In the genomic region with DNA sequence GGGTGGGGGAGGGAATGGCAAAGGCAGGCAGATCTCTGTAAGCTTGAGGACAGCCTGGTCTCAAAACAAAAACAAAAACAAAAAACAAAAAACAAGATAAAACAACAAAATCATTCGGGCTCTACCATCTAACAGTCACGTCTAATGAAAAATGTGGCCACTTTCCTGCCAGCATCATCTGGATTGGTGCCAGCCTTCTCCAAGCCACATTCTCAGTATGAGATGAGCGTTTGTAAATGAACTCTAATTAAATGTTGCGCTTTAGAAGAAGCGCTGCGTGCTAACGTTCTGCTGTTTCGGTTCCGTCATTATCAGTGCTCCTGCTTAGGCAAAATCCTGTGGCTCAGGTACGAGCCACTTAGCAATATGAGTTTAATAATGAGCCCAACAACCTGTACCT, we compare ENCODE assay signal across 15 mouse cellular contexts. TPM values are rescaled to one million over a fixed set of nuclear protein-coding genes. Genes with fewer than 3 reads are reported as not detected.
A peak's percentile ranks its signal among the peaks of the same experiment; 100 is the strongest.
DNase-seq lines count a peak whose midpoint lies in the region; ATAC-seq lines count a peak whose summit lies in the region.
"Had no signal": no experiment of that assay in that cellular context is flagged by ENCODE, and none has a peak within 500 bp of the region (broad histone marks: within the 10 kb centered on the region; RNA-seq: fewer than 3 reads in every experiment).

No protein-coding gene starts in this region.

- H3K27ac ChIP-seq in hindbrain, embryonic 14.5 days, result no peak overlapping the region
- H3K27ac ChIP-seq in hindbrain, embryonic 12.5 days, result no peak overlapping the region
- no peak overlapping the region; the same call in 1 of the 2 replicates for H3K27ac ChIP-seq in neural tube, embryonic 15.5 days (replicated peaks)
- H3K27ac ChIP-seq: embryonic facial prominence, embryonic 10.5 days had no signal

- no peaks in the 10 kb centered on the region for H3K4me1 ChIP-seq in hindbrain, embryonic 14.5 days (replicated peaks; ENCODE audit: control insufficient read depth, insufficient read depth, low read length)
- no peaks in the 10 kb centered on the region; the same call in 1 of the 2 replicates for H3K4me1 ChIP-seq in hindbrain, embryonic 12.5 days
- no peaks in the 10 kb centered on the region for H3K4me1 ChIP-seq in neural tube, embryonic 15.5 days

- no peaks in the 10 kb centered on the region for H3K27me3 ChIP-seq in hindbrain, embryonic 14.5 days (ENCODE audit: control insufficient read depth, insufficient read depth, low read length)
- H3K27me3 ChIP-seq in hindbrain, embryonic 12.5 days, result no peaks in the 10 kb centered on the region
- no peaks in the 10 kb centered on the region for H3K27me3 ChIP-seq in neural tube, embryonic 15.5 days (replicated peaks)

- H3K9me3 ChIP-seq in hindbrain, embryonic 14.5 days (ENCODE audit: control insufficient read depth, low read length), result no peaks in the 10 kb centered on the region
- H3K9me3 ChIP-seq in hindbrain, embryonic 12.5 days (replicated peaks), result no peaks in the 10 kb centered on the region
- no peaks in the 10 kb centered on the region for H3K9me3 ChIP-seq in neural tube, embryonic 15.5 days (replicated peaks)
- H3K9me3 ChIP-seq: embryonic facial prominence, embryonic 10.5 days had no signal

- 43% methylated on average over 10 of the region's 10 CpGs for WGBS in hindbrain, embryonic 14.5 days
- WGBS in hindbrain, embryonic 12.5 days, result 81% methylated on average over 10 of the region's 10 CpGs
- 41% methylated on average over 10 of the region's 10 CpGs for WGBS in neural tube, embryonic 15.5 days

- H3K4me2 ChIP-seq in hindbrain, embryonic 14.5 days (replicated peaks), result no peak overlapping the region
- no peak overlapping the region for H3K4me2 ChIP-seq in hindbrain, embryonic 12.5 days (replicated peaks)
- peak overlapping the region; percentile 26; the same call in 1 of the 2 replicates for H3K4me2 ChIP-seq in neural tube, embryonic 15.5 days

- ATAC-seq in hindbrain, embryonic 14.5 days (ENCODE audit: low FRiP score), result no peak
- no peak for ATAC-seq in hindbrain, embryonic 12.5 days (ENCODE audit: low FRiP score)
- no peak for ATAC-seq in neural tube, embryonic 15.5 days (ENCODE audit: low FRiP score)
- ATAC-seq: liver, postnatal 0 days had no signal

- H3K36me3 ChIP-seq in hindbrain, embryonic 14.5 days (replicated peaks; ENCODE audit: control insufficient read depth, insufficient read depth), result no peaks in the 10 kb centered on the region
- H3K36me3 ChIP-seq in hindbrain, embryonic 12.5 days, result no peaks in the 10 kb centered on the region
- no peaks in the 10 kb centered on the region for H3K36me3 ChIP-seq in neural tube, embryonic 15.5 days
- H3K36me3 ChIP-seq: embryonic facial prominence, embryonic 10.5 days had no signal

- H3K4me3 ChIP-seq in hindbrain, embryonic 14.5 days (replicated peaks; ENCODE audit: low read length), result no peak overlapping the region
- H3K4me3 ChIP-seq in hindbrain, embryonic 12.5 days, result no peak overlapping the region
- no peak overlapping the region for H3K4me3 ChIP-seq in neural tube, embryonic 15.5 days (replicated peaks)
- H3K4me3 ChIP-seq: embryonic facial prominence, embryonic 10.5 days had no signal

- H3K9ac ChIP-seq in hindbrain, embryonic 14.5 days, result no peak overlapping the region
- H3K9ac ChIP-seq in hindbrain, embryonic 12.5 days, result no peak overlapping the region
- H3K9ac ChIP-seq in neural tube, embryonic 15.5 days (replicated peaks), result no peak overlapping the region
- H3K9ac ChIP-seq: liver, postnatal 0 days had no signal

- DNase-seq in cerebellum, postnatal 10 days, result peak; percentile 76 to 79
- DNase-seq in cerebellum, adult 8-10 months, result no peak
- DNase-seq in hindbrain, embryonic 14.5 days (ENCODE audit: low spot score), result peak; percentile 66
- DNase-seq in right cerebral cortex, postnatal 14 days, result peak; percentile 14
- no peak for DNase-seq in right cerebral cortex, postnatal 25 days
- DNase-seq in spleen, postnatal 4 days (ENCODE audit: low spot score in 2 of 2), result no peak
- DNase-seq: adrenal gland, adult 8-10 months; gastrocnemius, postnatal 14 days; kidney, postnatal 4 days; liver; liver, postnatal 0 days; thymus, postnatal 4 days had no signal

RNA-seq across cellular contexts. Expression of a gene that starts 9.8 kb away (rescaled TPM):
- 133 and 144 TPM in 2 replicates for polyA plus RNA-seq in hindbrain, embryonic 14.5 days (2014; fragmentation: Nextera tagmentation; extraction: Ambion mirVana)
- polyA plus RNA-seq in hindbrain, embryonic 12.5 days (2016; fragmentation: Nextera tagmentation; extraction: Ambion mirVana), result 152 and 155 TPM in 2 replicates
- 127 and 134 TPM in 2 replicates for polyA plus RNA-seq in neural tube, embryonic 15.5 days (2015; fragmentation: Nextera tagmentation; extraction: Ambion mirVana)

RNA-seq across cellular contexts. Expression of a gene that starts 47.0 kb away (rescaled TPM):
- polyA plus RNA-seq in hindbrain, embryonic 14.5 days (2014; fragmentation: Nextera tagmentation; extraction: Ambion mirVana), result 125 and 141 TPM in 2 replicates
- 184 and 192 TPM in 2 replicates for polyA plus RNA-seq in hindbrain, embryonic 12.5 days (2016; fragmentation: Nextera tagmentation; extraction: Ambion mirVana)
- 89.3 and 93.9 TPM in 2 replicates for polyA plus RNA-seq in neural tube, embryonic 15.5 days (2015; fragmentation: Nextera tagmentation; extraction: Ambion mirVana)

Comparison
In these comparisons a context has a peak if more than half of its experiments do, and no peak if none do; other contexts are left out.
1. DNase-seq: peak in cerebellum, postnatal 10 days (2 of 2), hindbrain, embryonic 14.5 days (single experiment) and right cerebral cortex, postnatal 14 days (single experiment); none in cerebellum, adult 8-10 months (single experiment), right cerebral cortex, postnatal 25 days (single experiment) and spleen, postnatal 4 days (0 of 2).